Mouse (Mus musculus) embryonic facial prominence, embryonic 15.5 days (tissue): ENCODE results near the gene Fam53b. TPM values are rescaled to one million over a fixed set of nuclear protein-coding genes. Genes with fewer than 3 reads are reported as not detected.
A peak's percentile ranks its signal among the peaks of the same experiment; 100 is the strongest.

Experiments
- ATAC-seq: fragments of 200-750 bp; cut with Nextera tagmentation; 2 replicates; pipeline ENCODE4 v1.8.0; 2017; ENCODE audit warnings: low read depth, moderate TSS enrichment; ENCODE audit not compliant: insufficient number of reproducible peaks, low FRiP score, low TSS enrichment
- H3K27ac ChIP-seq: fragments of 300-500 bp; sonication (generic); replicated peaks from 2 replicates; pipeline ENCODE4 v1.5.1; 2015; ENCODE audit warnings: mild to moderate bottlenecking, inconsistent platforms
- H3K27me3 ChIP-seq: fragments of 300-500 bp; sonication (generic); 2 replicates; pipeline ENCODE4 v1.6.1; 2015; ENCODE audit warnings: inconsistent platforms
- H3K36me3 ChIP-seq: fragments of 300-500 bp; sonication (generic); 2 replicates; pipeline ENCODE4 v1.6.1; 2015; ENCODE audit warnings: mild to moderate bottlenecking, inconsistent platforms
- H3K4me1 ChIP-seq: fragments of 300-500 bp; sonication (generic); 2 replicates; pipeline ENCODE4 v1.6.1; 2015; ENCODE audit warnings: inconsistent platforms
- H3K4me2 ChIP-seq: fragments of 300-500 bp; sonication (generic); replicated peaks from 2 replicates; pipeline ENCODE4 v1.6.1; 2015; ENCODE audit warnings: mild to moderate bottlenecking, inconsistent platforms
- H3K4me3 ChIP-seq: fragments of 300-500 bp; sonication (generic); replicated peaks from 2 replicates; pipeline ENCODE4 v1.5.1; 2015; ENCODE audit warnings: mild to moderate bottlenecking, inconsistent platforms
- H3K9ac ChIP-seq: fragments of 300-500 bp; sonication (generic); 2 replicates; pipeline ENCODE4 v1.6.1; 2015; ENCODE audit warnings: inconsistent platforms
- H3K9me3 ChIP-seq: fragments of 300-500 bp; sonication (generic); replicated peaks from 2 replicates; pipeline ENCODE4 v1.6.1; 2016; ENCODE audit warnings: inconsistent platforms
- WGBS: fragments of 180-500 bp; shearing (Covaris S2); methylation state at CpG from one replicate; pipeline ENCODE4 v1.1.7; 2015; 5-methylcytosine and 5-hydroxymethylcytosine counted together
- polyA plus RNA-seq: library from polyadenylated mRNA; unstranded; fragments of >200 nt; fragmentation: Nextera tagmentation; extraction: Ambion mirVana; gene quantifications from 2 replicates; pipeline ENCODE4 v1.2.1, GENCODE M21; 2015

The Fam53b gene
- polyA plus RNA-seq, 1 experiment from 2014 or later = 22.5 TPM

DNA sequence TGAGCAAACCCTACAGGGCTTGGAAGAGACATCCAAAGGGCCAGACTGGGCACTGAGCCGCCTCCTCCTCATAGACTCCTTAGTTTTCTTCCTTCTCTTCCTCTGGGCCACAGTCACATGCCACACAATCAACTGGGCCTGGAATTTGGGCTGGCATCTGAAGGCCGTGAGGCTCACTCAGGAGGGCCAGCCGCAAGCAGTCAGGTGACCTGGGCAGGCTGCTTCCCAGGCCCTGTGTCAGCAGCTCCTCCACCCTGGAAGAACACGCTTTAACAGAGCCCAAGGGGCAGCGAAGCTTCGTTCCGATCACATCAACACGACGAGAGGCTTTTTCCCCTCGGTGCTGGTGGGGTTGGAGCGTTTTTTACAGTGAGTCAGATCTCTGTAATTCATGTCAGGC, 11.0 kb downstream of the Fam53b start:
- Histone ChIP-seq H3K4me2 (no peak overlapping the region), H3K9ac (no peak overlapping the region), H3K4me3 (no peak overlapping the region), H3K36me3 (no peaks in the 10 kb centered on the region), H3K27ac (no peak overlapping the region), H3K27me3 (no peaks in the 10 kb centered on the region), H3K9me3 (no peaks in the 10 kb centered on the region), H3K4me1 (peaks cover 45% of the 10 kb centered on the region)
- 69% methylated on average over 11 of the region's 11 CpGs for WGBS
- ATAC-seq = no peak

DNA sequence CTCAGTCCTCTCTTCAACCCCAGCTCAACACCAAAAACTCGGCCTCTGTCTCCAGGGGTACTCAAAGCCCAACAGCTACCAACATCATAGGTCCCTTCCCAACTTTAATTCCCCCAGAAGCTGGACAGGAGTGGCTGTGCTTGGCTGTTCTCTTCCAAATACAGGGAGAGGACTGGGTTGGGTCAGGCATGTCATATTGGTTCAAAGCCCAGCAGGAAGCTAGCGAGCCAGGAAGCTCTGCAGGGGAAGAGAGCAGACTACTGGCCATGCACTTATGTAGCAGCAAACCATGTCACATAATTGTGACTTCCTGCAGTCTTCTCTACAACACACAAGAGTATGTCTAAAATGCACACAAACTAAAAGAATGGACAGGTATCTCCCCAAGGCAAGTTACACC, 11.6 kb downstream of the Fam53b start:
- WGBS = 81% methylated on average over 2 of the region's 2 CpGs
- H3K27ac ChIP-seq = no peak overlapping the region
- H3K4me3 ChIP-seq = no peak overlapping the region
- no peaks in the 10 kb centered on the region for H3K27me3 ChIP-seq
- H3K4me1 ChIP-seq = peaks cover 39% of the 10 kb centered on the region
- no peak for ATAC-seq
- H3K36me3 ChIP-seq = no peaks in the 10 kb centered on the region
- no peak overlapping the region for H3K9ac ChIP-seq
- no peaks in the 10 kb centered on the region for H3K9me3 ChIP-seq
- H3K4me2 ChIP-seq = no peak overlapping the region

DNA sequence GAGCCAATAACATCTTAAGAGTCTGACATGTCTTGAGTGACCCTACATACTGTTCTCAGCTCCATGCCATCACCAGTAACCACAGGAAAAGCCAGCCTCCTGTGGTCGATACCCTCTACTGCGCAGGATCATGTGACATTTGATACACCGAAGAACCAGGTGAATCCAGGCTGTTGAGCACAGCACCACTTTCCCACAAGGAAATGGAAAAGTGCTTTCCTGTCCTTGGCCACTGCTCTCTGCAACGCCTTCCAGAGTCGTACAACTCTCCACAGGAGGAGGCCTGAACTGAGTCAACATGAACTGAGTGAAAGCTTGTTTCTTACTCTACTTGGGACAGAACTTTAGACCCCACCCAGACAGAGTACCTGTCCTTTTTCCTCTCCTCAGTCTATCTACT, 12.2 kb downstream of the Fam53b start:
- 74% methylated on average over 5 of the region's 5 CpGs for WGBS
- no peak for ATAC-seq
- Histone ChIP-seq H3K4me2 (no peak overlapping the region), H3K36me3 (no peaks in the 10 kb centered on the region), H3K4me3 (no peak overlapping the region), H3K4me1 (peaks cover 34% of the 10 kb centered on the region), H3K9me3 (no peaks in the 10 kb centered on the region), H3K27me3 (no peaks in the 10 kb centered on the region), H3K27ac (no peak overlapping the region), H3K9ac (no peak overlapping the region)

DNA sequence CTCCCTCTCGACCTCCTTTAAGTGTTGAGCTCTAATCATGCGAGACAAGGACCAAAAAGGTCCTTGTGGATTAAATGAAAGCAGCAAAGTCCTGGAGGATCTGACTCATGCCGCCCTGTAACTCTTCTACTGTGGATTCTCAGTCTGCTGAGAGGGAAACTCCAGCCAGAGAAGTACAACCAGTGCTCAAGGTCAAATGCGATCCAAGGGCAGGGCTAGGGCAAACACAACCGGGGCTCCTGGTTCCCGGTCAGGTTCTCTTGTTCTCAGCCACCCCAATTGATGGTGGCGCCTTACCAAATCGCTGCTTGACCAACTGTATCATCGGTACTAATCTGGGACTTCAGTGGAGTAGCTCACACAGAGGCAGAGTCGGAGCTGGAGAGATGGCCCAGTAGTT, 12.8 kb downstream of the Fam53b start:
- Histone ChIP-seq H3K4me2 (no peak overlapping the region), H3K36me3 (no peaks in the 10 kb centered on the region), H3K9ac (no peak overlapping the region), H3K27me3 (no peaks in the 10 kb centered on the region), H3K4me1 (peaks cover 27% of the 10 kb centered on the region), H3K9me3 (no peaks in the 10 kb centered on the region), H3K27ac (no peak overlapping the region), H3K4me3 (no peak overlapping the region)
- no peak for ATAC-seq
- 88% methylated on average over 10 of the region's 10 CpGs for WGBS

DNA sequence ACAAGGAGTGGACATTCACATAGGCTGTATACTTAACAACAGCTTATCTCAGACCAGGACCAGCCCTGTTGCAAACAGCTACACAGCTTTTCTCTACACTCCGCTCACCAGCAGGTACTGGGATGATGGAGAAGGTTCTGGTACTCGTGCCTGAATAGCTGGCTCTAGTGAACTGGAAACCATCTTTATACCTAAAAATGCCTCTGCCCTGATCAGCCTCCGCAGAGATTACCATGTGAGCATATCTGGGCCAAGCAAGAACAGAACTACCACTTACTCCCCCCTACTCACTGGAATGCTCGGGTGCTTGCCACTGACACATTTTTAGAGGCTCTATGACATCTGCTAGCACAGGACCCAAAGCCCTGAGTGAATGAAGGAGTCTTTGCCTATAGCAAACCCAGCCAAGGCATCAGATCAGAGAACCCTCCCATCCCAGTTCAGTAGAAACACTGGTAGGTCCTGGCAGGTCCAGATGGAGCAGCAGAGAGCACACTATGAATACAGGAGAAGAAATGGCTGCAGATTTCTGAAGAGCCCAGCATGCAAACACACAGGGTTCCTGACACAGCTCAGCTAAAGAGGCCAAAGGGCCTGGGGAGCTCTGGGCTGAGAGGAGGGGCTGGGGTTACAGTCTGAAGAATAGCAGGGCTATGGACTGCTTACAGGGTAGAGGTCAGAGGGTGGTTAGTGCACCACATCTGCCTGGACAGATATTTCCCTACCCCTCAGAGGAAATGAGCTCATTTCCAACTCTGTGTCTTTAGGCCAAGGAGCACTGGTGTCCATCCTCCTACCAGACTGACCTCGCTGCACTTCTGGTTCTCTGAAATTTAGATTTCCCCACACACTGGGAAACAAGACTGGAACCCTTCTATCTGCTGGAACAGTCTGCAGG, 14.3 kb downstream of the Fam53b start:
- no peak overlapping the region for H3K4me3 ChIP-seq
- no peak overlapping the region for H3K9ac ChIP-seq
- H3K36me3 ChIP-seq = no peaks in the 10 kb centered on the region
- no peaks in the 10 kb centered on the region for H3K27me3 ChIP-seq
- 87% methylated on average over 5 of the region's 5 CpGs for WGBS
- no peaks in the 10 kb centered on the region for H3K9me3 ChIP-seq
- H3K4me2 ChIP-seq = no peak overlapping the region
- H3K4me1 ChIP-seq = peaks cover 17% of the 10 kb centered on the region
- ATAC-seq = no peak
- no peak overlapping the region for H3K27ac ChIP-seq

DNA sequence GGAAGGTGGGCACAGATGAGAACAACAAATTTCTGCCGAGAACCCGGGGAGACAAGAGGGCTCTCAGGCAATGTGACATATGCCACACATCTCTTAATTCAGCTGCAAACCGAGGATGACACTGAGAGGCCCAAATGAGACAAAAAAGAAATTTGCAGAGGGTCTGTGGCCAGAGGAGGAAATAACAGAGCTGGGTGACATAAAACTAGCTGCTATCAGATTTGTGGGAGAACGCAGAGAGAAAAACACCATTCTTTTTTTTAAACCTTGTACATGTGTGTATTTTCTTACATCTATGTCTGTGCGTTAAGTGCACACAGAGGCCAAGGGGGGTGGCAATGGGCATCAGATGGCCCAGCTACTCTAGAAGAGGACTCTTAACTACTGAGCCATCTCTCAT, 18.5 kb downstream of the Fam53b start:
- H3K36me3 ChIP-seq = no peaks in the 10 kb centered on the region
- H3K4me1 ChIP-seq = peaks cover 32% of the 10 kb centered on the region
- no peak overlapping the region for H3K4me3 ChIP-seq
- H3K9ac ChIP-seq = no peak overlapping the region
- no peak overlapping the region for H3K4me2 ChIP-seq
- H3K27me3 ChIP-seq = no peaks in the 10 kb centered on the region
- no peak for ATAC-seq
- no peaks in the 10 kb centered on the region for H3K9me3 ChIP-seq
- WGBS = 93% methylated on average over 5 of the region's 5 CpGs
- H3K27ac ChIP-seq = no peak overlapping the region

DNA sequence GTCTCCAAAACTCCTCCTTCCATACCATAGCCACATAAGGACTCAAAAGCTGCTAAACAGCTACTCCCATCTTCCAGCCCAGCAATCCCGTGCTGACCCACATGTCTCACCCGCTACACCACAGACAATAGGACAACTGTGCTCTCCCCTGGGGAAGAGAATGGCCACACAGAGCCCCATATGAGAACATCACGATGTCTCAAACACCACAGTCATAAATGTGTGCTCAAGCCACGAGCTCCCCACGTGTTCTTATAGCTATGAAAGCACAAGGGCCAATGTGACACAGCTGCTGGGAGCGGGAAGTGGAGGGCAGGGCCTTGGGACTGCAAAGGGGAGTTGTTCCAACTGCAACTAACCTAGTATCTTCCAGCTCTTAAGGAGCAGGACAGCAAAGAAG, 20.2 kb downstream of the Fam53b start:
- Histone ChIP-seq H3K9ac (no peak overlapping the region), H3K27ac (no peak overlapping the region), H3K4me2 (no peak overlapping the region), H3K4me3 (no peak overlapping the region), H3K9me3 (no peaks in the 10 kb centered on the region), H3K4me1 (peaks cover 35% of the 10 kb centered on the region), H3K36me3 (no peaks in the 10 kb centered on the region), H3K27me3 (no peaks in the 10 kb centered on the region)
- 54% methylated on average over 6 of the region's 6 CpGs for WGBS
- ATAC-seq = no peak

DNA sequence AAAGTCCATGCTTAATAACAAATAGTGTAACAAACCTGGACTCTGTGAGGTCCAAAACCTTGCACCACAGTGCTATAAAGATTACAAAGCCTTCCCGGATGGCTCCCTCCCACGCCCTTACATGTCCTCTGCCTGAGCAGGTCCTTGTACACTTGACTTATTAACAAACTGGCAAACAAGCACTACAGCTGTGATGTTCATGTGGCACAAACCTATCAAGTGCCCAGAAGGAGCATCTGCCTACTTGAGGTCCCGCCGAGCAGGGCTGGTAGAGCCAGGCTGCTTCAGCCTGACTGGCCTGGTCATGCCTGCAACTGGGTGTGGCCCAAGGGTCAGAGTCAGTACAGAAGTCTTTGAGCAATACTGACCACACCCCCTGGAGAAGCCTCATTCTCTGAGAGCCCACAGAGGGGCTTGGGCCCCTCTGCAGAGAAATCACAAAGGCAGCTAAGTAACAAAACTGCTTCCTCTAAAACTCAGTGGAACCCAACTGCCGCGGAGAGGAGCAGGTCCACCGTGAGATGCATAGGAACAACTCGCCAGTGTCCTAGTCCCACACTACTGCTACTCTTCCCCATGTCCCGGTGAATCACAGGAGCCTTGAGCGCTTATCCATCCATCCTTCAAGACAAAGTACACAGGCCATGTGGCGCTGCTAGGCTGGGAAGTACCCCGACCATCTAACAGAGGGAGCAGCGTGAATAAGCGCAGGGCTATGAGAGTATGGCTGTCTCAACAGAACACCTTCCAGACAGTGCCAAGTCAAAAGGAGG, 23.1 kb downstream of the Fam53b start:
- Histone ChIP-seq H3K9ac (no peak overlapping the region), H3K4me1 (peaks cover 49% of the 10 kb centered on the region), H3K4me2 (no peak overlapping the region), H3K4me3 (no peak overlapping the region), H3K9me3 (no peaks in the 10 kb centered on the region), H3K27ac (0 out of 2 replicates have a peak overlapping the region, but pooled peaks have one; percentile 8), H3K27me3 (no peaks in the 10 kb centered on the region), H3K36me3 (no peaks in the 10 kb centered on the region)
- WGBS = 81% methylated on average over 14 of the region's 14 CpGs
- ATAC-seq = no peak

DNA sequence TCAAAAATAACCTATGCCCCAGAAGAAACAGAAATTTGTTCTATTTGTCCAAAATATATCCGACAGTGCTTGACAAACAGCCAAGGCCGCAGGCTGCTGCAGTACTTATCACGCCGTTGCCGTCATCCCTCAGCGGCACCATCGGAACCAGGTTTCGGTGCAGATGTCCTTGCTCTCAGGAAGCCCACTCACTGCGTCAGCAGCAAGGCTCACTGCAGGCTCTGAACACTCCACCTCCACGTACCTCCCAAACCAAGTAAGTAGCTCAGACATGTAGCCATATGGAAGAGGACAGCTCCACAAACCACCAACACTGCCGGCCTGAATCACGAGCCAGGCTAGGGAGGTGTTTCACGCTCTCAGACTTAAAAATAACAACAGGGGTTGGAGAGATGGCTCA, 24.9 kb downstream of the Fam53b start:
- WGBS = 93% methylated on average over 13 of the region's 13 CpGs
- Histone ChIP-seq H3K9ac (no peak overlapping the region), H3K9me3 (no peaks in the 10 kb centered on the region), H3K4me3 (no peak overlapping the region), H3K27me3 (no peaks in the 10 kb centered on the region), H3K27ac (no peak overlapping the region), H3K4me2 (no peak overlapping the region), H3K4me1 (peaks cover 50% of the 10 kb centered on the region), H3K36me3 (no peaks in the 10 kb centered on the region)
- ATAC-seq = no peak

DNA sequence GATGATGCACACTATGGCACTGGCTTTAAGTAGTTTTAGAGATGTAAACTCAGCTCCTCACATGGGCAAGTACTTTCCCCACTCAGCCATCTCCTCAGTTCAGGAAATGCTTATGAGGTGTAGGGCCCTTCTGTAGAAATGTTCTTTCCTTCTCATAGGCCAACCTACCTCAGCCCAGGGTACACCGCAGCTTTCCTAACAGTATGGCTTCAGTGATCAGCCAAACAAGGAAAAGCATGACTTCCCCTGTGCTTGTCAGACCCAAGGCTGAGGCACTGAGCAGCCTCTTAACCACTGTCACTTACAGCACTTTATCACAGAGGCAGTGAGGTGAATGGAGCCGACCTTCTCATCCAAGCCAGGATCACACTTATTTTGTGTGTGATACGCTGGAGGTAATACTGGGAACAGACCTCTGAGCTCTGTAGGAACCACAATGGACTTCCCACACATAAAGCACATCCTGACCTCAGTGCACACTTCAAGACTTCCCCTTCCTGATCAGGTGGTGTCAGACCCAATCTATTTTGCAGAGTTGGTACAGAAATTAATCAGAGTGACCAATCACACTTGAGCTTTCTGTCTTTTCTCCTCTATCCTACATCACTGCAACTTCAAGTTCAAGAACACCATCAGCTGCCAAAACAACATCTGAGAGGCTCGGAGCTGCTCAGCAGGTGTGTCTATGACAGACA, 26.0 kb downstream of the Fam53b start:
- Histone ChIP-seq H3K4me2 (no peak overlapping the region), H3K27ac (peak overlapping the region; percentile 34; the same call in 1 of the 2 replicates)

DNA sequence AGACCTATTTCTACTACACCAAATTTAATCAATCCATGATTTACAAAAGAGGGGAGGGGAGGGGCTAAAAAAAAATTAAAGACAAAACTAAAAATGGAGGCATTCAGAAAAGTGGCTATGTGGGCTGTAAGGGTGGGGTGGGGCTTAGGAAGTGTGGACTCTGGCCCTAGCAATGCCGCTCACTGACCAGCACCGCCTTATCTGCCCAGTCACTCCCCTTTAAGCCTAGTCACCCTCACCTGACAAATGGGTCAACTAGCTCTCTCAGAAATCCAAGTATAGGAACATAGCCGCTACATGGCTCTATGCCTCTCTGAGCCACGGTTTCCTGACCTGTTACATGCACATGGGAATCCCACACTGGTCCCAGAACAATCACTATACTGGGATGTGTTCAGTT, 26.7 kb downstream of the Fam53b start:
- ATAC-seq = no peak
- Histone ChIP-seq H3K4me3 (no peak overlapping the region), H3K4me1 (peaks cover 40% of the 10 kb centered on the region), H3K36me3 (no peaks in the 10 kb centered on the region), H3K4me2 (no peak overlapping the region), H3K9me3 (no peaks in the 10 kb centered on the region), H3K27ac (peak overlapping the region; percentile 34; the same call in 1 of the 2 replicates), H3K27me3 (no peaks in the 10 kb centered on the region), H3K9ac (no peak overlapping the region)
- 97% methylated on average over 4 of the region's 4 CpGs for WGBS

More for the DNA sequence above, 26.0 kb downstream of the Fam53b start:
- Histone ChIP-seq H3K27me3 (no peaks in the 10 kb centered on the region), H3K36me3 (no peaks in the 10 kb centered on the region), H3K9me3 (no peaks in the 10 kb centered on the region), H3K4me1 (peaks cover 39% of the 10 kb centered on the region), H3K4me3 (no peak overlapping the region), H3K9ac (no peak overlapping the region)
- WGBS = 89% methylated on average over 4 of the region's 4 CpGs
- ATAC-seq = no peak
